Mouse (Mus musculus): ENCODE measurements at regions not wholly inside any gene's neighbourhood (a gene's known extent, or its start where the extent isn't known, plus 50 kb on each side); places are given as distances from the start of the nearest gene placed in this dataset.

GRCm38 (mm10) chr16:18718040-18718439 is 58.6 kb upstream of the Cldn5 start:
- TF ChIP-seq CTCF (IDR thresholded peaks at IDR 0.05; ENCODE audit: extremely low read depth, insufficient read length, insufficient replicate concordance, low read depth, low read length) (no peak), POLR2A (IDR thresholded peaks at IDR 0.05; ENCODE audit: low read depth, low read length) (no peak)
